Mouse (Mus musculus): ENCODE results near the gene Fsd1l. TPM values are rescaled to one million over a fixed set of nuclear protein-coding genes. Genes with fewer than 3 reads are reported as not detected.

Fsd1l gene
- total and polyA plus RNA-seq, 2 experiments = 0.05 to 0.74 TPM

DNA sequence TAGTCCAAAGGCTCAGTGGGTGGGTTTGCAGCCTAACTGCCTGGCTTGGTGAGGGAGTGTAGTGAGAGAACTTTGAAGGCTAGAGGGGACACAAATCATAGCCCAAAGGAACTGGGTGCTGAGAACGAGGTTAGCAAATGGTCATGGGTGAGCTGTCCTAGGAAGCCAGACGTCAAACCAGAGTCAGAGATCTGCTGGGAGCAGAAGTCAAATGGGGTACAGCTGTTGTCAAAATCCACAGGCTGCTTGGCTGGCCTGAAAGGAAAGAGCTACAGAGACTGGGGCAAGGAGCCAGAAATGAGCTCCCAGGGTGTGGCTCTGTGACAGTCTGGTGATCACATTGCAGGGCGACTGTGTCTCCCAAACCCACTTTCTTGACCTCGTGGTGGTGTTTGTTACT, 2.3 kb upstream of the Fsd1l start:
- DNase-seq (ENCODE audit: extremely low read depth, low read depth, low spot score) = no peak
- no peaks in the 10 kb centered on the region for H3K36me3 ChIP-seq (ENCODE audit: control insufficient read depth, insufficient read depth, low read length)
- no peaks in the 10 kb centered on the region for H3K79me2 ChIP-seq (ENCODE audit: control insufficient read depth, insufficient read depth, low read length)
- WGBS = 64% methylated on average over 4 of the region's 4 CpGs
- no peak overlapping the region for H3K9ac ChIP-seq (ENCODE audit: low read depth, low read length)
- no peak for TF ChIP-seq POLR2A (IDR thresholded peaks at IDR 0.05; ENCODE audit: extremely low read depth, insufficient read depth, low read length)
- no peak for TF ChIP-seq CTCF (IDR thresholded peaks at IDR 0.05; ENCODE audit: low read depth, low read length)
- peaks cover 5% of the 10 kb centered on the region; the same call in 1 of the 2 replicates for H3K4me1 ChIP-seq (ENCODE audit: control insufficient read depth, insufficient read depth, low read length)
- no peak overlapping the region for H3K27ac ChIP-seq (replicated peaks; ENCODE audit: insufficient read depth, low read depth, low read length)
- no peak overlapping the region for H3K4me3 ChIP-seq (ENCODE audit: insufficient read depth, low read depth, low read length)
- H3K27me3 ChIP-seq (ENCODE audit: control insufficient read depth, insufficient read depth, low read length) = no peaks in the 10 kb centered on the region

DNA sequence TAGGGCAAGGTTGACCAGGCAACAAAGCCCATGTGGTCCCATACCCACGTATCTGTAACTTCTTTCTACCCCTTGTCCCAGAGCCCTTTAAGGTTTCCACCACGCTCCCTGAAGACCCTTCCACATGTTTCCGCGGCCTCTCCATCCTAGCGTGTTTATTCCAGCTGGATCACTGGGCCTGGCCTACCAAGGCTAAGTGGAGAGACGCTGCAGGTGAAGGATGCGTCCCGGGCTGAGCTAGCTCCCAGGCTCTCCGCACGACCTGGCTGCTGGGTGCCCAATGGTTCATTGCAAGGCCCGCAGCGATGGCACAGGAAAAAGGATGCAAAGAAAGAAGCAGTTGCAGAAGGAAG, 332 bp upstream of the Fsd1l start:
- peak overlapping the region; percentile 86; the same call in 1 of the 2 replicates for H3K4me3 ChIP-seq (ENCODE audit: insufficient read depth, low read depth, low read length)
- no peaks in the 10 kb centered on the region for H3K27me3 ChIP-seq (ENCODE audit: control insufficient read depth, insufficient read depth, low read length)
- TF ChIP-seq CTCF (IDR thresholded peaks at IDR 0.05; ENCODE audit: low read depth, low read length) (no peak), POLR2A (IDR thresholded peaks at IDR 0.05; ENCODE audit: extremely low read depth, insufficient read depth, low read length) (no peak)
- no peak for DNase-seq (ENCODE audit: extremely low read depth, low read depth, low spot score)
- H3K9ac ChIP-seq (ENCODE audit: low read depth, low read length) = no peak overlapping the region
- peaks cover 5% of the 10 kb centered on the region; the same call in 1 of the 2 replicates for H3K4me1 ChIP-seq (ENCODE audit: control insufficient read depth, insufficient read depth, low read length)
- H3K36me3 ChIP-seq (ENCODE audit: control insufficient read depth, insufficient read depth, low read length) = no peaks in the 10 kb centered on the region
- H3K27ac ChIP-seq (replicated peaks; ENCODE audit: insufficient read depth, low read depth, low read length) = no peak overlapping the region
- H3K79me2 ChIP-seq (ENCODE audit: control insufficient read depth, insufficient read depth, low read length) = no peaks in the 10 kb centered on the region
- 21% methylated on average over 12 of the region's 12 CpGs for WGBS

DNA sequence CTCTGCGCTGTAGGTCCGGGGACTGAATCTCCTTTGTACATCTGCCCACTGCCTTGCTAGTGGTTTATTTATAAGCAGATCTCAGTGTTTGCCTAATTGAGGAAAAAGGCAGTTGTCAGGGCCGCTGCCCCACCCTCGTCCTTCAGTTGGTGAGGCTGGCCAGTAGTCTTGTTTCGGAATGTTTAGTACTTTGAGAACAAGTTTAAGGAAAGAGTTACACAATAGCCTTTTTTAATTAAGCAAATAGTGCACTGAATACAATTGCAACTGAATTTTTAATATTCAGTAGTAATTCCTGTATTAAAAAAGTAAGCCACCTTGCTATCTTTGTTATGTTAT, 709 bp downstream of the Fsd1l start:
- peak; percentile 2 for DNase-seq (ENCODE audit: extremely low read depth, low read depth, low spot score)
- no peaks in the 10 kb centered on the region for H3K27me3 ChIP-seq (ENCODE audit: control insufficient read depth, insufficient read depth, low read length)
- peak overlapping the region; percentile 70 for H3K9ac ChIP-seq (ENCODE audit: low read depth, low read length)
- no peak overlapping the region for H3K27ac ChIP-seq (replicated peaks; ENCODE audit: insufficient read depth, low read depth, low read length)
- H3K79me2 ChIP-seq (ENCODE audit: control insufficient read depth, insufficient read depth, low read length) = no peaks in the 10 kb centered on the region
- H3K4me1 ChIP-seq (ENCODE audit: control insufficient read depth, insufficient read depth, low read length) = peaks cover 5% of the 10 kb centered on the region; the same call in 1 of the 2 replicates
- no peaks in the 10 kb centered on the region for H3K36me3 ChIP-seq (ENCODE audit: control insufficient read depth, insufficient read depth, low read length)
- TF ChIP-seq POLR2A (IDR thresholded peaks at IDR 0.05; ENCODE audit: extremely low read depth, insufficient read depth, low read length) (no peak), CTCF (IDR thresholded peaks at IDR 0.05; ENCODE audit: low read depth, low read length) (no peak)
- WGBS = 7% methylated on average over 5 of the region's 5 CpGs
- peak overlapping the region; percentile 86 for H3K4me3 ChIP-seq (ENCODE audit: insufficient read depth, low read depth, low read length)

DNA sequence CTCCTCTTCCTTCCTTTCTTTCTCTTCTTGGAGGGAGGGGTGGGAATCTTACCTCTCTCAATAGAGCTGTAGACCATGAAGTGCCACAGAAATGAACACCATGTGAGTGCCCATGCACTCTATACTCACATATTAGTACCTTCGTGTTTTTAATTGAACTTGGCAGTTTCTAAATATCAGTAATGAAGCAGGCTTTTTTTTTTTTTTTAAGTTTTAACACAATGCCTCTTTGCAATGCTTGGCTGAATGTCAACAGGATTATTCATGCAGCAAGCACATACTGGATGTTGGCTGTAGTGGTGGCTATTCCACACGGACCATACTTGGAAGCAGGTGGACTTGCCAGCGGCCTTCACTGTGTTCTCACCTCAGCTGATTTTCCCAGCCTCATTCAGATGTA, 4.1 kb downstream of the Fsd1l start:
- H3K4me3 ChIP-seq (ENCODE audit: insufficient read depth, low read depth, low read length) = no peak overlapping the region
- H3K9ac ChIP-seq (ENCODE audit: low read depth, low read length) = no peak overlapping the region
- no peak for TF ChIP-seq CTCF (IDR thresholded peaks at IDR 0.05; ENCODE audit: low read depth, low read length)
- H3K27me3 ChIP-seq (ENCODE audit: control insufficient read depth, insufficient read depth, low read length) = no peaks in the 10 kb centered on the region
- no peaks in the 10 kb centered on the region; the same call in 1 of the 2 replicates for H3K79me2 ChIP-seq (ENCODE audit: control insufficient read depth, insufficient read depth, low read length)
- no peaks in the 10 kb centered on the region for H3K36me3 ChIP-seq (ENCODE audit: control insufficient read depth, insufficient read depth, low read length)
- H3K4me1 ChIP-seq (ENCODE audit: control insufficient read depth, insufficient read depth, low read length) = peaks cover 5% of the 10 kb centered on the region; the same call in 1 of the 2 replicates
- no peak for DNase-seq (ENCODE audit: extremely low read depth, low read depth, low spot score)
- WGBS = 89% methylated on average over 3 of the region's 3 CpGs
- no peak overlapping the region for H3K27ac ChIP-seq (replicated peaks; ENCODE audit: insufficient read depth, low read depth, low read length)

DNA sequence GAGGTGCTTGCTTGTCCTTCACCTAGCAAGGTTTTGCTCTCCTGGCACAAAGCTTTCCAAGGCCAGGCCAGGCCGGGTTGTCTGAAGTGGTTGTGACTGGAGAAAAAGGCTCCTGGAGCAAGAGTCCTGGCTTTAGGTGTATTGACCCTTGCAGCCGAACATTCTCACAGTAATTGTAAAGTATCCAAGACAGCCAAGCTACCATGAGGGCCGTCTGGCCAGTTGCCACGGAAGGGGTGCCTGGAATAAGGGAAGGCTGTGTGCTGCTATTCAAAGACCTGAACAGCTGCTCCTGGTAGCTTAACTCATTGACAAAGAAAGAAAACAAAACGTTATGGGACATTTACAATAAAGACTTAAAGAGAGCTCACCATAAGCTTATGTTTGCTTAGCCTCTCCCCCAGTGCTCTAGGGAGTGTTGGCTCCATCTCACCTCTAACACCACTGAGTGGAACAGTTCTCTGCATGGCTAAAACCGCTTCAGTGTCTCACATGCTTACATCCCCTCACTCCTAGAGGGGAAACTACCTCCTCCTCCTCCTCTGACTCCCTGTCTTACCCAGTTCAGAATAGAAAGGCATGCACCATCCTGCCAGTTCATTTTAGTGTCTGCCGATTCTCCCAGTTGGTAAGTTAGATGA, 6.1 kb downstream of the Fsd1l start:
- no peak overlapping the region for H3K27ac ChIP-seq (replicated peaks; ENCODE audit: insufficient read depth, low read depth, low read length)
- H3K79me2 ChIP-seq (ENCODE audit: control insufficient read depth, insufficient read depth, low read length) = no peaks in the 10 kb centered on the region; the same call in 1 of the 2 replicates

DNA sequence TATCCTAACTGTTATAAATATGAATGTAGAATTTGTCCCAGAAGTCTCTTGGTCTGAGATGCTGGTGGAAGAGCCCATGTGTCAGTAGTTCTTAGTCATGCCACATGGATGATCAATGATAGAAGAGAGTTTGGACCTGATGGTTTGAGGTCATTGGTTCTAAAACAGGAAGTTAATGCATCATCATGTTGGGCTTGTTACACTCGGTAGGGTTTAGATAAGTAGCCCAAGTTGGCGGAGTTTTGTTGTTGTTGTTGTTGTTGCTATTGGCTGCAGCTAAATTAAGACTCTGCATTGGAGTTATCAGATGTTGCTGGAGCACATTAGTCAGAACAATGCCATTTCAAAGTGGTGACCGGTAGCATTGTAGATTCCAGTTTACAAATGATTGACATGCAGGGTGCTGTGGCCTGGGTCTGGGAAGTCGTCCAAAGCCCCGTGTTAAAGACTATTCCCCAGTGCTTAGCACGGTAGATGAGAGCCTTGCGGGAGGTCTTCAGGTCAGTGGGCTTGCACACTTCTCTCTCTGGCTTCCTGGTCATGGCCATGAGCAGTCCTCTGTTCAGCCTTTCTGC, 7.4 kb downstream of the Fsd1l start:
- Histone ChIP-seq H3K27me3 (ENCODE audit: control insufficient read depth, insufficient read depth, low read length) (no peaks in the 10 kb centered on the region), H3K9ac (ENCODE audit: low read depth, low read length) (no peak overlapping the region), H3K36me3 (ENCODE audit: control insufficient read depth, insufficient read depth, low read length) (no peaks in the 10 kb centered on the region), H3K27ac (replicated peaks; ENCODE audit: insufficient read depth, low read depth, low read length) (no peak overlapping the region), H3K4me3 (ENCODE audit: insufficient read depth, low read depth, low read length) (no peak overlapping the region), H3K4me1 (ENCODE audit: control insufficient read depth, insufficient read depth, low read length) (no peaks in the 10 kb centered on the region), H3K79me2 (ENCODE audit: control insufficient read depth, insufficient read depth, low read length) (no peaks in the 10 kb centered on the region; the same call in 1 of the 2 replicates)
- no peak for DNase-seq (ENCODE audit: extremely low read depth, low read depth, low spot score)
- WGBS = 68% methylated on average over 7 of the region's 7 CpGs
- TF ChIP-seq CTCF (IDR thresholded peaks at IDR 0.05; ENCODE audit: low read depth, low read length) (no peak), POLR2A (IDR thresholded peaks at IDR 0.05; ENCODE audit: extremely low read depth, insufficient read depth, low read length) (no peak)

More for the DNA sequence above, 6.1 kb downstream of the Fsd1l start:
- Histone ChIP-seq H3K4me1 (ENCODE audit: control insufficient read depth, insufficient read depth, low read length) (no peaks in the 10 kb centered on the region), H3K36me3 (ENCODE audit: control insufficient read depth, insufficient read depth, low read length) (no peaks in the 10 kb centered on the region), H3K4me3 (ENCODE audit: insufficient read depth, low read depth, low read length) (no peak overlapping the region), H3K9ac (ENCODE audit: low read depth, low read length) (no peak overlapping the region), H3K27me3 (ENCODE audit: control insufficient read depth, insufficient read depth, low read length) (no peaks in the 10 kb centered on the region)
- no peak for TF ChIP-seq CTCF (IDR thresholded peaks at IDR 0.05; ENCODE audit: low read depth, low read length)
- TF ChIP-seq POLR2A (IDR thresholded peaks at IDR 0.05; ENCODE audit: extremely low read depth, insufficient read depth, low read length) = no peak
- WGBS = 82% methylated on average over 7 of the region's 7 CpGs
- no peak for DNase-seq (ENCODE audit: extremely low read depth, low read depth, low spot score)

All from liver, adult 2 months (tissue).